Mouse (Mus musculus): Measurements from ENCODE around the gene Spef2. TPM values are rescaled to one million over a fixed set of nuclear protein-coding genes. Genes with fewer than 3 reads are reported as not detected.

The Spef2 gene
- polyA plus RNA-seq, 1 experiment from 2014 or later = 0.11 TPM

GRCm38 (mm10) chr15:9596298-9597060 lies 152.2 kb downstream of the Spef2 start:
- ATAC-seq (ENCODE audit: low FRiP score, low TSS enrichment) (no peak), DNase-seq (ENCODE audit: low spot score) (no peak)
- no peaks in the 10 kb centered on the region for H3K27me3 ChIP-seq (ENCODE audit: control insufficient read depth, insufficient read depth, low read length)
- no peak overlapping the region for H3K4me3 ChIP-seq (ENCODE audit: low read depth, low read length)
- no peak overlapping the region for H3K27ac ChIP-seq (replicated peaks)
- no peaks in the 10 kb centered on the region for H3K4me1 ChIP-seq (replicated peaks; ENCODE audit: control insufficient read depth, insufficient read depth)
- no peak overlapping the region for H3K4me2 ChIP-seq (replicated peaks; ENCODE audit: low read depth)
- no peaks in the 10 kb centered on the region for H3K9me3 ChIP-seq (ENCODE audit: control insufficient read depth, low read length)
- H3K9ac ChIP-seq (ENCODE audit: low read length) = no peak overlapping the region
- WGBS = 77% methylated on average over 6 of the region's 6 CpGs
- H3K36me3 ChIP-seq (ENCODE audit: control insufficient read depth, insufficient read depth, low read length) = no peaks in the 10 kb centered on the region
- TF ChIP-seq CTCF (IDR thresholded peaks at IDR 0.05; ENCODE audit: low read depth) (no peak), EP300 (optimal IDR thresholded peaks at IDR 0.05) (no peak)

GRCm38 (mm10) chr15:9589939-9590338 lies 158.7 kb downstream of the Spef2 start:
- Histone ChIP-seq H3K4me3 (ENCODE audit: low read depth, low read length) (no peak overlapping the region), H3K27me3 (ENCODE audit: control insufficient read depth, insufficient read depth, low read length) (no peaks in the 10 kb centered on the region), H3K4me1 (replicated peaks; ENCODE audit: control insufficient read depth, insufficient read depth) (no peaks in the 10 kb centered on the region), H3K27ac (replicated peaks) (no peak overlapping the region), H3K4me2 (replicated peaks; ENCODE audit: low read depth) (no peak overlapping the region), H3K36me3 (ENCODE audit: control insufficient read depth, insufficient read depth, low read length) (no peaks in the 10 kb centered on the region), H3K9ac (ENCODE audit: low read length) (no peak overlapping the region), H3K9me3 (ENCODE audit: control insufficient read depth, low read length) (no peaks in the 10 kb centered on the region)
- WGBS = 87% methylated on average over 4 of the region's 4 CpGs
- no peak for DNase-seq (ENCODE audit: low spot score)
- TF ChIP-seq EP300 (optimal IDR thresholded peaks at IDR 0.05) (no peak), CTCF (IDR thresholded peaks at IDR 0.05; ENCODE audit: low read depth) (no peak)
- no peak for ATAC-seq (ENCODE audit: low FRiP score, low TSS enrichment)

- TF ChIP-seq EP300 (optimal IDR thresholded peaks at IDR 0.05) = no peak
- TF ChIP-seq CTCF (IDR thresholded peaks at IDR 0.05; ENCODE audit: low read depth) = no peak
- H3K36me3 ChIP-seq (ENCODE audit: control insufficient read depth, insufficient read depth, low read length) = no peaks in the 10 kb centered on the region
- DNase-seq (ENCODE audit: low spot score) = no peak
Measured at GRCm38 (mm10) chr15:9580470-9581280, 168.0 kb downstream of the Spef2 start.

GRCm38 (mm10) chr15:9577303-9577702 lies 171.4 kb downstream of the Spef2 start:
- H3K27ac ChIP-seq (replicated peaks) = no peak overlapping the region

More at GRCm38 (mm10) chr15:9580470-9581280, 168.0 kb downstream of the Spef2 start:
- 60% methylated on average over 11 of the region's 11 CpGs for WGBS
- Histone ChIP-seq H3K4me2 (replicated peaks; ENCODE audit: low read depth) (no peak overlapping the region), H3K9me3 (ENCODE audit: control insufficient read depth, low read length) (no peaks in the 10 kb centered on the region), H3K27ac (replicated peaks) (no peak overlapping the region), H3K4me1 (replicated peaks; ENCODE audit: control insufficient read depth, insufficient read depth) (no peaks in the 10 kb centered on the region), H3K4me3 (ENCODE audit: low read depth, low read length) (no peak overlapping the region), H3K9ac (ENCODE audit: low read length) (no peak overlapping the region), H3K27me3 (ENCODE audit: control insufficient read depth, insufficient read depth, low read length) (no peaks in the 10 kb centered on the region)
- no peak for ATAC-seq (ENCODE audit: low FRiP score, low TSS enrichment)

GRCm38 (mm10) chr15:9574796-9575195 lies 173.9 kb downstream of the Spef2 start:
- Histone ChIP-seq H3K4me3 (ENCODE audit: low read depth, low read length) (no peak overlapping the region), H3K4me2 (replicated peaks; ENCODE audit: low read depth) (no peak overlapping the region), H3K9me3 (ENCODE audit: control insufficient read depth, low read length) (no peaks in the 10 kb centered on the region), H3K36me3 (ENCODE audit: control insufficient read depth, insufficient read depth, low read length) (no peaks in the 10 kb centered on the region), H3K27ac (replicated peaks) (no peak overlapping the region), H3K9ac (ENCODE audit: low read length) (no peak overlapping the region), H3K27me3 (ENCODE audit: control insufficient read depth, insufficient read depth, low read length) (no peaks in the 10 kb centered on the region), H3K4me1 (replicated peaks; ENCODE audit: control insufficient read depth, insufficient read depth) (no peaks in the 10 kb centered on the region)
- TF ChIP-seq EP300 (optimal IDR thresholded peaks at IDR 0.05) = no peak
- TF ChIP-seq CTCF (IDR thresholded peaks at IDR 0.05; ENCODE audit: low read depth) = no peak
- WGBS = 82% methylated on average over 5 of the region's 5 CpGs
- DNase-seq (ENCODE audit: low spot score) = no peak
- ATAC-seq (ENCODE audit: low FRiP score, low TSS enrichment) = no peak

More at GRCm38 (mm10) chr15:9577303-9577702, 171.4 kb downstream of the Spef2 start:
- Histone ChIP-seq H3K4me2 (replicated peaks; ENCODE audit: low read depth) (no peak overlapping the region), H3K4me3 (ENCODE audit: low read depth, low read length) (no peak overlapping the region), H3K9me3 (ENCODE audit: control insufficient read depth, low read length) (no peaks in the 10 kb centered on the region), H3K36me3 (ENCODE audit: control insufficient read depth, insufficient read depth, low read length) (no peaks in the 10 kb centered on the region), H3K9ac (ENCODE audit: low read length) (no peak overlapping the region), H3K27me3 (ENCODE audit: control insufficient read depth, insufficient read depth, low read length) (no peaks in the 10 kb centered on the region), H3K4me1 (replicated peaks; ENCODE audit: control insufficient read depth, insufficient read depth) (no peaks in the 10 kb centered on the region)
- WGBS = 77% methylated on average over 4 of the region's 4 CpGs
- peak; percentile 39 for TF ChIP-seq CTCF (IDR thresholded peaks at IDR 0.05; ENCODE audit: low read depth)
- TF ChIP-seq EP300 (optimal IDR thresholded peaks at IDR 0.05) = no peak
- ATAC-seq (ENCODE audit: low FRiP score, low TSS enrichment) (no peak), DNase-seq (ENCODE audit: low spot score) (no peak)

GRCm38 (mm10) chr15:9573361-9573760 lies 175.3 kb downstream of the Spef2 start:
- H3K4me3 ChIP-seq (ENCODE audit: low read depth, low read length) = no peak overlapping the region

More at GRCm38 (mm10) chr15:9573361-9573760, 175.3 kb downstream of the Spef2 start:
- Histone ChIP-seq H3K27me3 (ENCODE audit: control insufficient read depth, insufficient read depth, low read length) (no peaks in the 10 kb centered on the region), H3K36me3 (ENCODE audit: control insufficient read depth, insufficient read depth, low read length) (no peaks in the 10 kb centered on the region), H3K9ac (ENCODE audit: low read length) (no peak overlapping the region), H3K9me3 (ENCODE audit: control insufficient read depth, low read length) (no peaks in the 10 kb centered on the region), H3K4me2 (replicated peaks; ENCODE audit: low read depth) (no peak overlapping the region), H3K27ac (replicated peaks) (no peak overlapping the region), H3K4me1 (replicated peaks; ENCODE audit: control insufficient read depth, insufficient read depth) (no peaks in the 10 kb centered on the region)
- 55% methylated on average over 4 of the region's 4 CpGs for WGBS
- DNase-seq (ENCODE audit: low spot score) (no peak), ATAC-seq (ENCODE audit: low FRiP score, low TSS enrichment) (no peak)
- TF ChIP-seq CTCF (IDR thresholded peaks at IDR 0.05; ENCODE audit: low read depth) (no peak), EP300 (optimal IDR thresholded peaks at IDR 0.05) (no peak)

All from stomach, postnatal 0 days (tissue).